Mouse (Mus musculus) heart, adult 8-10 months (tissue): Measurements from ENCODE around the gene Nipbl. TPM values are rescaled to one million over a fixed set of nuclear protein-coding genes. Genes with fewer than 3 reads are reported as not detected.
A peak's percentile ranks its signal among the peaks of the same experiment; 100 is the strongest.
"Not testable (repeated sequence)": the region's sequence is repeated elsewhere in the genome, so short reads cannot be mapped to it uniquely, and the experiment has no call there.

ENCODE experiments used
- DNase-seq: peaks from one replicate; pipeline ENCODE4 v3.0.0; 2022; ENCODE audit warnings: low spot score
- total RNA-seq, 4 experiments: library from RNA; stranded (reverse); gene quantifications; 2 replicates each; pipeline ENCODE4 v1.2.4; 2022

Gene Nipbl
- 10 to 100 TPM; 26.0 to 30.2 (median 27.5) TPM for total RNA-seq

DNA sequence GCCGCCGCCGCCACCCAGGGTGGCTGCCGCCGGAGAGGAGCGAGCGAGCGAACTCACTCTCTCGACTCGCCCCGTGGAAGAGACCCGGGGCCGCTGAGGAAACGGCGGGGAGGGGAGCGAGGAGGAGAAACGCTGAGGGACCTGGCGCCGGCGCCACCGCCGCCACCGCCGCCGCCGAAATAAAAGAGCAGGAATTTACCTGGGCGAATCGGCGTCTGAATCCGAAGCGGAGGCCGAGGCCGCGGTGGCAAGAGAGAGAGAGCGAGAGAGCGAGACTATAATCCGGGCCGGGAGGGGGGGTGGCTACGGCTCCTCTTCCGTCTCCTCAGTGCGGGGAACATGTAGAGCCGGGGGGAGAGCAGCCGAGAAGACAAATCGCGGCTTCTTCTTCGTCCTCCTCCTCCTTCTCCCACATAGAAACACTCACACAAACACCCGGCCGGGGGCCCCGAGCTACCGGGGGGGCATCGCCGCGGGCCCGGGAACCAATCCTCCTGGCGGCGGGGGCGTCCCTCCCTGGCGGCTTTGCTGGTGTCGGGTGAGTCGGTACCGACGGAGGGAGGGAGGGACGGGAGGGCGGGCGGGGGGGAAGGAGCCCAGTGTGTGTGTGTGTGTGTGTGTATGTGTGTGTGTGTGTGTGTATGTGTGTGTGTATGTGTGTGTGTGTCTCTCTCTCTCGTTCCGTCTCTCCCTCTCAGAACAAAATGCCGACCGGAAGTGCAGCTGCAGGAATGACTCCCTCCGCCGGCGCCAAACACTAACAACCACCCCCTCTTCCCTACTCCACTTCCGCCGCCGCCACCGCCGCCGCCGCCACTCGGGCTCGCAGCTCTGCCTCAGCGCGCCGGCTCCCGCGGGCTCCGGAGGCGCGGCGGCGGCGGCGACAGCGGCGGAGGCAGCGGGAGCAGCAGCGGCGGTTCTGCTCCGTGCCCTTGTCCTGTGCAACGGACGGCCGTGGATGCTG, at the start of gene Nipbl:
Gene Nipbl (minus strand): TSS at position 538 of the 964 bp plus-strand sequence.
- peak; percentile 91 for DNase-seq

DNA sequence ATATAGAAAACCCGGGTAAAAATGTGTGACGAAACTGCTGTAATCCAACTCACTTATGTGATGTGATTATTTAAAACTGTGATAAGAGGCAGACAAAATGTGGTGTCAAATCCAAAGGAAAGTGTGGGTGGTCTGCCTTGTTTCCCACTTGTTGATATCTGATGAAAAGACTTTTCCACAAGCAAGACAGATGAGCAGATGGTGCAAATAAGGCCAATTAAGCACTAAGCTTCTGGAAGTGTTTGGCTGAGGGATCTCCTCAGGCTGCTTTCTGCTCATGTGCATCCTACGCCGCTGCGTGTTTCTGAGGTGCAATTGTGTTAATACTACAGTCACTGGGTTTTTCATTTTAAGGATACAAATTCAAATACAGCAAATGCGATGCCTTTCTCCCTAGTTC, 41.0 kb upstream of the Nipbl start:
- DNase-seq = no peak

- no peak for DNase-seq
Observed at GRCm38 (mm10) chr15:8469006-8469575, 24.8 kb upstream of the Nipbl start.

GRCm38 (mm10) chr15:8463521-8463920, 19.3 kb upstream of the Nipbl start:
- no peak for DNase-seq

DNA sequence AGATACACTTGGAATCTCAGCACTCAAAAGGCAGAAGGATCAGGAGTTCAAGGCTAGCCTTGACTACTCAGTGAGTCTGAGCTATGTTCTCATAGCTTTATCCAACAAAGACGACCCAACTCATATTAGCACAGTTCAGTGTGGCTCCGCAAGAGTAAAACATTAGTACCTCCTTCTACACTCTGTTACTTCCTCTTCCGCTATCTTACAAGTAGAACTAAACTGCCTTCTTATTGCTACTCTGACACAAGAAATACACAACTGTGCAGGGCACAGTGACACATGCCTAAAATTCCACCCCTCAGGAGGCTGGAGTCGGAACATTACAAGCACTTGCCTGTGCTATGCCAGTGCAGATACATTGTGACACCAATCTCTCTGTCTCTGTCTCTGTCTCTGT, 18.5 kb upstream of the Nipbl start:
- DNase-seq = no peak

DNA sequence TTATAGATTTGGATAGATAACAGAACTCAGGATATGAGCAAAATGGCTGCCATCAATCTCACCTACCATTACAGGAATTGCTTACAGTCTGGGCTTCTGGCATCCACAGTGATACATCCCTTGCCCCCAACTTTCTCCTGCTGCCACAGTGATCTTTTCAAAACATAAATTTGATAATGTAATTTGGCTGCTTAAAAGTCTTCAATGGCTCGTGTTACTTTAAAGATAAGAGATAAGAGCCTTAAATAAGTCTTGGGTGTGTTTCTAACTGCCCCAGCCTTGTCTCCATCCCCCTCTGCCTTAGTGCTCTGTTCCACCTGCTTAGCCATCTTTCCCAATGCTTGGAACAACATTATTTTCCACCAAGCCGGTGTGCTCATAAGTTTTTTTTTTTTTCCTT, 16.6 kb upstream of the Nipbl start:
- DNase-seq = no peak

- no peak for DNase-seq
Observed at GRCm38 (mm10) chr15:8459979-8460378, 15.7 kb upstream of the Nipbl start.

DNA sequence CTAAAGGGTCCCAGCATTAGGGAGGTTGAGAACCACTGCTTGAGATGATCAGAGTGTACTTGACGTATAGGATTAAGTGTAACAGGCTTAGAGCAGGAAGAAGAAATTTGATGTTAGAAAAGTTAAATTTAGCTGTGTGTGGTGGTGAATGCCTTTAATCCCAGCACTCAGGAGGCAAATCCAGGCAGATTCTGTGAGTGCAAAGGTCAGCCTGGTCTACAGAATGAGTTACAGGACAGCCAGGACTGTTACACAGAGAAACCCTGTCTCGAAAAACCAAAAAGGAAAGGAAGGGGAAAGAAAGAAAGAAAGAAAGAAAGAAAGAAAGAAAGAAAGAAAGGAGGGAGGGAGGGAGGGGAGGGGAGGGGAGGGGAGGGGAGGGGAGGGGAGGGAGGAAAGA, 12.0 kb upstream of the Nipbl start:
- not testable (repeated sequence) for DNase-seq

DNA sequence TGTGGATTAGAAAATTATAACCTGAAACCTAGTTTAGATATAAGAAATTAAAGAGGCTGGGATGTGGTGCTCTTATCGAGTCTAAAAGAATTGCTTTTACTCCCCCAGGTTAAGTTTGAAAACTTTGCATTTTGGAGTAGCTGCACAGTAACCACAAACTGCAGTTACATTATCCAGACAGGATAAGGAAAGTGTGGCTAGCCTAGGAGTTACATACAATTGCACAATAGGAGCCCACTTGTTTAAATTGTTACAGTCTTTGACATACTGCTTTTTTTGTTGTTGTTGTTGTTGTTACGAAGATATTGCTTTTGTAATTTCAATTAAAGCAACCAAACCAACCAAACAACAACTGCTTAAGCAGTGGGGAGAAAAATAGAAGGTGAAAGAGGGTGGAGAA, 11.2 kb upstream of the Nipbl start:
- no peak for DNase-seq

DNA sequence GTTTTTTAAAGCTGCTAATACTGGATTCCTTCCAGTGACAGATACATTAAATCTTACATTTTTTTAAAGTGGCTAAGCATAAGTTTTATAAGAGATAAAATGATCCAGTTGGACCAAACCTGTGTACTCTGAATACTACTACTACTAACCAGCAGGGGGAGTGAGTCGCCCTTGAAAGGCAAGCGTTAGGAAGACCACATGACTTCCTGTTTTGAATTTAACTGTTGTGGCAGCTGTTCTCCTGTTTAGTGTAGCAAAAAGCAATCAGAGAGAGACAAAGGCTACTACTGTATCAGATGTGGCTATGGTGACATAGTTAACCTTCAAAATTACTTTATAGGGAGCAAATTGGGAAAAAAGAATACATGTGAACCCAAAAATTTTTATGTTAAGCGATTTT, 6.8 kb upstream of the Nipbl start:
- DNase-seq = peak; percentile 80

DNA sequence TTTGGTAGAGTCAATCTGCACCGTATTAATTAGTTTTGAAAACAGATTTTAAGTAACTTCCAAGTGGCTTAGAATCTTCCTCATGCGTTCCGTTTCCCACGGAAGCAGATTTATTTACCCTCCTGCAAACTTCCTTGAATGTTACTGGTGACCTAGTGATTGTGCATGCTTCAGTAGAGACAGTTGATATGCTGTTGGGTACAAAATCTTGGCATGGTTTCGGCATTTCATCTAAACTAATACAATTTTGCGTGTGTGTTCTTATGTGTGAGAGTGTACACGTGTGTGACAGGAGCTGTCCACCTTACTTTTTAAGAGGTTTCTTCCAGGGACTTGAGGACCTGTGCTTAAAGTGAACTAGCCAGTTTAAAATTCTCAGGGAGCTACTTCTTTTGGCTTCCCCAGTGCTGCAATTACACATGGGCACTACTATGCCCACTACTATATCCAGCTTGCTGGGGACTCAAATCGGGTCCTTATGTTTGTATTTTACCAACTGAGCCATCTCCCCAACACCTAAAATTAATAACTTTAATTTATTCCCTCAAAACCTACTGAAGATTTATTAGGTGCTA, 3.0 kb upstream of the Nipbl start:
- DNase-seq = no peak

GRCm38 (mm10) chr15:8446435-8446834, 2.2 kb upstream of the Nipbl start:
- peak; percentile 21 for DNase-seq

- peak; percentile 8 for DNase-seq
Observed at GRCm38 (mm10) chr15:8445951-8446419, 1.7 kb upstream of the Nipbl start.

DNA sequence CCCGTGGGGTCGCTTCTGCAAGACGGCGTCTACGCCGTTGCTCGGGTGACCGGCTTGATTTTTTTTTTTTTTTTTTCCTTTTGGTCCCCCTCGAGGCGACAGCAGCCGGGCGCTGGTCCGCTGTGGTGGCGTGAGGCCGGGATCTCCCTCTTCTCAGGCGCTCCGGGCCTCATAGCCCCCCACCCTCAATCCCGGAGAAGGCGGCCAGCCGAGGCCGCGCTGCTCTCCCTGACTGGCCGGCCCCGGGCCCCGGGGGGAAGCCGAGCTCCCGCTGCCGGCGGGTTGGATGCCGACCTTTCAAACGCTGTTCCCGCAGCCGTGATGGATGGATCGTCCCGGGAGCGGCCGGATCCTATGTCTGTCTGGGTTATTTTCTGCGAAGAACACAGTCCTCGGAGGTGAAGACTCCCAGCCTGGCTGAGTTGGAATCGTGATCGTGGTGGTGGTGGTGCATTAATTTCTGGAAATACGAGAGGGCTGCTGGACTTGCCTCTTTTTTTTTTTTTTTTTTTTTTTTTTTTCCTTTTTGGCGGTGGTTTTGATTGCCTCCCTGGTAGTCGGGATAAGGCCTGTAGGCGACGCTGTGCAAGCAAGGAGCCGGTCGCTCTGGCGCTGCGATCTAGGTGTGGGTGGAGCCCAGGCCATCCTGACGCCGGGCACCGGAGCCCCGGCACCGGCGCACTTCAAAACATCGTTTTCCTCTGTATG, 781 bp upstream of the Nipbl start:
- DNase-seq = peak; percentile 78

GRCm38 (mm10) chr15:8443168-8443925, 916 bp downstream of the Nipbl start:
- peak; percentile 62 for DNase-seq

DNA sequence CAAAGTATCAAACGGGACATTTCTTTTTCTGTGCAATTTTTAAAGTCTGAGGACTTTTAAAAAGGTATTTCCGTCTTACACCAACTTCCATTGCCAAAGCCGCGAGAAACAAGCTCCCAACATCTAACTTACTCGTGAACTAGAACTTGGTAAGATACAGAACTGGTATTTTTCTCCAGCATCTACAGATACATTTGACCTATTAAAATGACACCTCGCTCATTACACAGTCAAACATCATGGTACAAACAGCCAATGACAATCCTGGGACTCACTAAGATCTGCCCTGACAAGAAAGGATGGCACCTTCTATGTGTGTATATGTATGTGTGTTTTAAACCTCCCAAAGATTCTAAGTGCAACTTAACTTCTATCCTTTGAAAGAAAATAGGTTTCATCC, 1.5 kb downstream of the Nipbl start:
- peak; percentile 10 for DNase-seq

- DNase-seq = no peak
Observed at GRCm38 (mm10) chr15:8442156-8442555, 2.1 kb downstream of the Nipbl start.

- no peak for DNase-seq
Observed at GRCm38 (mm10) chr15:8433239-8433947, 10.9 kb downstream of the Nipbl start.

DNA sequence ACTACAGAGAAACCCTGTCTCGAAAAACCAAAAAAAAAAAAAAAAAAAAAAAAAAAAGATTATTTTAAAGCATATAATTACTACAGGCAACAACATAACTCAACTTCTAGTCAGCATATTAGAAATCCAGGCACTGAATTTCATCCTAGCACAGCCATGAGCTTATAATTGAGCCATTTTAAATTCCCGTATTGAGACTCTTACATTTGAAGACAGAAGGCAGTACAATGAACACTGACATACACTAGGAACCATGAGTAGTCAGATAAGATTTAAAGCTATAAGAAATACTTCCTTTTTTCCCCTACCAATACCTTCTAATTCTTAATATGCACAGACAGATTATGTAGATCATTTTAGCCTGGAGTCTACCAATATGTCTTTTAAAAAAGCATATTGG, 11.7 kb downstream of the Nipbl start:
- no peak for DNase-seq

GRCm38 (mm10) chr15:8429502-8429901, 14.8 kb downstream of the Nipbl start:
- DNase-seq = no peak

GRCm38 (mm10) chr15:8420909-8421308, 23.4 kb downstream of the Nipbl start:
- no peak for DNase-seq
